10 mouse cellular contexts compared by ENCODE assay signal in the genomic region with DNA sequence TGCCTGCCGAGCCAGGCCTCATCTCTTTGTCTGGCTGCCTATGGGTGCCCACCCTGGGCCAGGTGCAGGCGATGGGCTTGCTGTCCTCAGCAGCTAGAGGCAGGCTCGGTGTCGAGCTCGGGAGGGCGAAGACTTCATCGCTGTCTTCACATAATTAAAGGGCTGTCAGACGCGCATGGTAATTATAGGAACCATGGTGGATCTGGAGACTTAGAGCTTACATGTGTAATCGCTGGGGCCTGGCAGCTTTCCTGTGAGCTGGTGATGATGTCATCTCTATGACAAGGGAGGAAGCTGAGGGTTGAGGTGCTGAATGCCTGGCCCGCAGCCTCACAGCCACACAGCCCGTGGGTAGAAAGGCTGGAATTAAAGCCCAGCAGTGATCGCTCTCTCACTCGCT. TPM values are rescaled to one million over a fixed set of nuclear protein-coding genes. Genes with fewer than 3 reads are reported as not detected.
A peak's percentile ranks its signal among the peaks of the same experiment; 100 is the strongest.
DNase-seq lines count a peak whose midpoint lies in the region; ATAC-seq lines count a peak whose summit lies in the region.
"Had no signal": no experiment of that assay in that cellular context is flagged by ENCODE, and none has a peak within 500 bp of the region (broad histone marks: within the 10 kb centered on the region; RNA-seq: fewer than 3 reads in every experiment).

No protein-coding gene starts in this region.

- H3K4me3 ChIP-seq in forebrain, embryonic 16.5 days (replicated peaks; ENCODE audit: low read length) = no peak overlapping the region

- peak overlapping the region; percentile 49 for H3K27ac ChIP-seq in forebrain, embryonic 16.5 days (ENCODE audit: low read length)

- 22% methylated on average over 14 of the region's 14 CpGs for WGBS in forebrain, embryonic 16.5 days

- peaks cover 22% of the 10 kb centered on the region for H3K4me1 ChIP-seq in forebrain, embryonic 16.5 days (replicated peaks; ENCODE audit: control insufficient read depth, insufficient read depth, low read length)

- no peaks in the 10 kb centered on the region for H3K27me3 ChIP-seq in forebrain, embryonic 16.5 days (replicated peaks; ENCODE audit: control insufficient read depth, insufficient read depth, low read length)

- DNase-seq in layer of hippocampus, adult 18-20 months (ENCODE audit: low spot score in 2 of 2) = peak; percentile 45 to 67
- DNase-seq in layer of hippocampus, adult 9-10 months (ENCODE audit: low spot score) = no peak
- DNase-seq in layer of hippocampus, postnatal 14 days (ENCODE audit: low spot score in 2 of 2) = peak; percentile 40 to 49
- DNase-seq in natural killer cell, adult 2 months (ENCODE audit: low spot score in 2 of 2) = peak; percentile 72 to 78
- no peak for DNase-seq in embryo, embryonic 10.5 days (ENCODE audit: low spot score)
- DNase-seq in cerebellum, adult 9-10 months = no peak
- no peak for DNase-seq in spleen, postnatal 4 days (ENCODE audit: low spot score in 2 of 2)

- no peaks in the 10 kb centered on the region for H3K36me3 ChIP-seq in forebrain, embryonic 16.5 days (ENCODE audit: control insufficient read depth, insufficient read depth)
- H3K36me3 ChIP-seq: G1E had no signal

- peak overlapping the region; percentile 46 for H3K9ac ChIP-seq in forebrain, embryonic 16.5 days (replicated peaks; ENCODE audit: low read depth, low read length)

- H3K9me3 ChIP-seq in forebrain, embryonic 16.5 days (ENCODE audit: control insufficient read depth, low read length) = no peaks in the 10 kb centered on the region
- H3K9me3 ChIP-seq: G1E had no signal

- H3K4me2 ChIP-seq in forebrain, embryonic 16.5 days (ENCODE audit: low read length) = peak overlapping the region; percentile 12; the same call in 1 of the 2 replicates

- peak; percentile 75 for ATAC-seq in forebrain, embryonic 16.5 days

RNA-seq across cellular contexts. Expression of a gene that starts 33.6 kb away (rescaled TPM):
- total RNA-seq in layer of hippocampus, adult 18-20 months (2021) = 1 to 10 TPM; 2.2 to 2.3 TPM
- polyA plus RNA-seq in forebrain, embryonic 16.5 days (2015; fragmentation: Nextera tagmentation; extraction: Ambion mirVana) = 3.8 and 4.0 TPM in 2 replicates
- 1 to 10 TPM; 4.4 to 4.9 TPM for total RNA-seq in layer of hippocampus, postnatal 14 days (2021)
- total RNA-seq: G1E; neutrophil, adult 5-6 weeks had no signal
- polyA plus RNA-seq: G1E had no signal

RNA-seq across cellular contexts. Expression of a gene that starts 51.0 kb away (rescaled TPM):
- 10 to 100 TPM; 18.8 to 24.5 TPM for total RNA-seq in layer of hippocampus, adult 18-20 months (2021)
- polyA plus RNA-seq in forebrain, embryonic 16.5 days (2015; fragmentation: Nextera tagmentation; extraction: Ambion mirVana) = 45.2 and 48.0 TPM in 2 replicates
- 10 to 100 TPM; 30.0 to 31.6 TPM for total RNA-seq in layer of hippocampus, postnatal 14 days (2021)

RNA-seq across cellular contexts. Expression of a gene that starts 51.3 kb away (rescaled TPM):
- 100 to 1,000 TPM; 288 to 291 TPM for total RNA-seq in layer of hippocampus, adult 18-20 months (2021)
- polyA plus RNA-seq in forebrain, embryonic 16.5 days (2015; fragmentation: Nextera tagmentation; extraction: Ambion mirVana) = 503 and 525 TPM in 2 replicates
- total RNA-seq in layer of hippocampus, postnatal 14 days (2021) = 100 to 1,000 TPM; 245 to 264 TPM

Comparison
In these comparisons a context has a peak if more than half of its experiments do, and no peak if none do; other contexts are left out.
1. DNase-seq: peak in layer of hippocampus, adult 18-20 months (2 of 2), layer of hippocampus, postnatal 14 days (2 of 2) and natural killer cell, adult 2 months (2 of 2); none in layer of hippocampus, adult 9-10 months (single experiment), embryo, embryonic 10.5 days (single experiment), cerebellum, adult 9-10 months (single experiment) and spleen, postnatal 4 days (0 of 2).